Mouse (Mus musculus): ENCODE results near the gene Atp13a5.

Gene Atp13a5

DNA sequence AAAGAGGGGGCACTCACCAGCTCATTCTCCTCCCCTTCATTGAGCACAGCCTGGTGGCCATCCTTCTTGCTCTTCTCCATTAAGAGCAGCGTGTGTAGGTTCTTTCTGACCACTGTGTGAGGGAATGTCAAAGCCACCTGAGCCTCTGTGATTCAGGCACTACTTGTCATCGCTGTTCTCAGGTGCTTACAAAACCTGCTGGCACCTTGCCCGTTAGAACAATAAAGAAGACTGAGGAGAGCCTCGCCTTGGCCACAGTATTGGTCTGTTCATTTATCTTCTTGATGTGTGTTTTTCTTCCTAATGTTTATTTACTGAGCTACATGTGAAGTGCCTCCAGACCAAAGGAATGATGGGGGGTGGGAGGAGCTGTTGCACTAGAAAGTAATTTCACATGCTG, at the start of gene Atp13a5:
TSS of gene Atp13a5 (minus strand) at position 275 of the 400 bp plus-strand sequence.
- DNase-seq (ENCODE audit: low spot score), result no peak

GRCm38 (mm10) chr16:29414822-29415221, 36.3 kb upstream of the Atp13a5 start:
- DNase-seq (ENCODE audit: low spot score), result no peak

DNA sequence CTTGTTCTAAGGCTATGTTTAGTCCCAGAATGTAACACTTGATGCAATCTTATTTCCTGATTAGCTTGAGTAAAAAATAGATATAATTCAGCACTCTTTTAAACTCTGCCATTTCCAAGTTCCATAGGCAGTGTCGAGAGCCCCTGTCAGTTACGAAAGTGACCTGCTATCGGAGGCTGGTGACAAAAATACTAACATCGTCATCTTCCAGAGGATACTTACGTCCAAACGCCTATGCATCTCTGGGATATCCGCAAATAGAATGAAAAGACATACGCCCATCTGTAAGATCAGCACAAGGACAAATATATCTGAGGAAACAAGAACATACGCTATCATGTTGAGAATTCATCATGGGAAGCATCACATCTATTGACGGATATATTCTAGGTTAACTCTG, 28.8 kb upstream of the Atp13a5 start:
- DNase-seq (ENCODE audit: low spot score), result no peak

- no peak for DNase-seq (ENCODE audit: low spot score)
These were observed 20.5 kb upstream of the Atp13a5 start for GRCm38 (mm10) chr16:29399079-29399478.

GRCm38 (mm10) chr16:29384781-29385180, 6.2 kb upstream of the Atp13a5 start:
- DNase-seq (ENCODE audit: low spot score), result no peak

GRCm38 (mm10) chr16:29374636-29375035, 3.9 kb downstream of the Atp13a5 start:
- no peak for DNase-seq (ENCODE audit: low spot score)

DNA sequence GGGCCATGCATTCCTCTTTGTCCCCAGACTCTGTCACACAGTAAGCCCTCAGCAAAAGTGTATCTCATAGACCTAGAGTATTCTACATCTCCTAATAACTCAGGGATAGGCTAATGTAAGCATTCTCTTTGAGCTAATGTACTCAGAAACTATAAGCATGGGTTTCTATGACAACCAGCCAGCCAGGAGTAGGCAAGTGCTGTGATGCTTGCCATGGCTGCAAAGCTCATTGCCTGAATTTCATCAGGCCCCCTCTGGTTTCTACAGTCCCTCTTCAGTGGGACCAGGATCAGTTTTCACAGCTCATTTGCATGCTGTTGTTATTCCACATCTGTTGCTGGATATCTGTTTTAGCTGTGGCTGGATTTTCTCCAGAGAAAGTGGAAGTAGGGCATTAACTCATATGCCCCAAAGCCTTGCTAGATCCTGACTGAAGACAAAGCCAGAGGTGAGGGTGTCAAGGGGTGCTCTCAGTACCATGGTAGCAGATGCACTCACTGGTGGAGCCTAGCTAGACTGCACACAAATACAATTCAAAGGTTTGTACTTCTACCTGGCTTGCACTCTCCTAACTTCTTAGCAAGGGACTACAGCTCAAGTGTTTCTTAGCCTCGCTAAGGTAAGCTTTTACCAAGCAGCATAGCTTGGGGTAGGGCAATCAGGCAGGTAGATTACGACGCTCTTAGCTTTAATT, 47.0 kb downstream of the Atp13a5 start:
- no peak for DNase-seq (ENCODE audit: low spot score)

DNA sequence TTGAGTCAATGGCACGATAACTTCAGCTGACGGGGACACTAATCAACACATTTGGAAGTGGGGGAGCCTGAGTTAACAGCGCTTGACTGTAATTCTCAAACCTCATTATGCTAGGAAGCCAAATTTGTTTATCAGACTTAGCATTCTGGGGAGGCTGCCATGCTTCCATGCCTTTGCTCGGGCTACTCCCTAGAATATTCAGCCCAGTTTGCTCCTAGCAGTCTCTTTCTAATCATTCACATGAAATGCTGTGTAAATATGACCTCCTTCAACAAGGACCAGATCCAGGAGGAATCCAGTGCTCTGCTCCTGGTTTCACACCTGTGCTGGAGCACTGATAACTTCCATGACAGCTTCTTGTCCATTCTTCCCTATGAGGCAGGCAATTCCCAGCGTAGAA, 47.6 kb downstream of the Atp13a5 start:
- DNase-seq (ENCODE audit: low spot score), result no peak

- no peak for DNase-seq (ENCODE audit: low spot score)
These were observed 49.3 kb downstream of the Atp13a5 start for GRCm38 (mm10) chr16:29329213-29329612.

DNA sequence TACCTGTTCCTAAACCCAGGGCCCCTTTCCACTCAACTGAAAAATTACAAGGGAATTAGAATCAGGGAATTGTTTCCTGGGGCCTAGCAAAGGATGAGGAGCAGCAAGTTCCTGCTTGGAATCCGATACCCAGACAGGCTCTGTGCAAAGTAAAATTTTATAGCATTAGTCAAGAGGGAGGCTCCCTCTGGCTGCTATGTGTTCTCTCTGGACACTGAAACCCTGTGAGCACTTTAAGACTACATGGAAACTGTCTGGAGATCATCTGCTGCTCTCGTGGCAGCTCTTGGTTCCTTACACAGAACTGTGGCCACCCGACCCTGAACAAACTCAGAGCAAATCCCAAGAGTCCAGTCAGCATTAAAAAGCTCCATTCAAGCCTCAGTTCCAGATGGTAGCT, 50.6 kb downstream of the Atp13a5 start:
- DNase-seq (ENCODE audit: low spot score), result no peak

GRCm38 (mm10) chr16:29325233-29325919, 53.2 kb downstream of the Atp13a5 start:
- DNase-seq (ENCODE audit: low spot score), result no peak

GRCm38 (mm10) chr16:29320717-29321116, 57.8 kb downstream of the Atp13a5 start:
- no peak for DNase-seq (ENCODE audit: low spot score)

GRCm38 (mm10) chr16:29315391-29315790, 63.1 kb downstream of the Atp13a5 start:
- DNase-seq (ENCODE audit: low spot score), result no peak

DNA sequence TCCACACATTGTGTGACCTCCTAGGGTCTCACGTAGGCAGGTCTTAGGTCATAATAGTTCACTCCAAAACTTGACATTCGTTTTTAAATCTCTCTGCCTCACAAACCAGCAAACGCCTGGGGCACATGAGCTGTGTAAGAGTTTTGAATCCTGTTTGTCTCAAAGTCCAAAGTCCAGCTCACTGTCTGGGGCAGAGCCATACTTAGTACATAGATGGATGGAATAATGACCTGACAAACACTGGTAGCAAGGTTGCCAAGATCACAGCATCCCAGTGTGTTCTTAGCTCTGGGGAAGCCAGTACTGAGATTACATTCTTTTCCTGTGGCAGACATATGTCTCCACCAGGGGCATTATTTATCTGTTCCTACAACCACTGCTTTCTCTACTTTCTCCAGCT, 63.5 kb downstream of the Atp13a5 start:
- DNase-seq (ENCODE audit: low spot score), result no peak

GRCm38 (mm10) chr16:29297555-29298021, 80.9 kb downstream of the Atp13a5 start:
- no peak for DNase-seq (ENCODE audit: low spot score)

GRCm38 (mm10) chr16:29280691-29281090, 97.8 kb downstream of the Atp13a5 start:
- DNase-seq (ENCODE audit: low spot score), result no peak

DNA sequence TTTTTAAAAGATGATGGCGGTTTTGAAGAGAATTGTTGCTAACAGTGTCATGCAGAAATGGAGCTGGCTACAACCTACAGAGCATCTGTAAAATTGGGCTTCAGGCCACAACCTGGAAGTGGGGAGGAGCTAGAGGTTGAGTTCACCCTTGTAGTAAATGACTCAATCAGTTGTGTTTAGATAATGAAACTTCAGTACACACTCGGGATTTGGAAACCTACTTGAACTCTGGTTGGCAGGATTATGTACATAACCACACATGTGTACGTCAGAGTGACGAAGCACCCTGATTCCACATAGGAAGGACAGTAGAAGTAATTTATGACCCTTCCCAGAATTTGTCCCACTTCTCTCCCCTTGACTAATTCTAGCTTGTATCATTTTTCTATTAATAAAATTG, 124.2 kb downstream of the Atp13a5 start:
- no peak for DNase-seq (ENCODE audit: low spot score)

GRCm38 (mm10) chr16:29235951-29236350, 142.6 kb downstream of the Atp13a5 start:
- no peak for DNase-seq (ENCODE audit: low spot score)

DNA sequence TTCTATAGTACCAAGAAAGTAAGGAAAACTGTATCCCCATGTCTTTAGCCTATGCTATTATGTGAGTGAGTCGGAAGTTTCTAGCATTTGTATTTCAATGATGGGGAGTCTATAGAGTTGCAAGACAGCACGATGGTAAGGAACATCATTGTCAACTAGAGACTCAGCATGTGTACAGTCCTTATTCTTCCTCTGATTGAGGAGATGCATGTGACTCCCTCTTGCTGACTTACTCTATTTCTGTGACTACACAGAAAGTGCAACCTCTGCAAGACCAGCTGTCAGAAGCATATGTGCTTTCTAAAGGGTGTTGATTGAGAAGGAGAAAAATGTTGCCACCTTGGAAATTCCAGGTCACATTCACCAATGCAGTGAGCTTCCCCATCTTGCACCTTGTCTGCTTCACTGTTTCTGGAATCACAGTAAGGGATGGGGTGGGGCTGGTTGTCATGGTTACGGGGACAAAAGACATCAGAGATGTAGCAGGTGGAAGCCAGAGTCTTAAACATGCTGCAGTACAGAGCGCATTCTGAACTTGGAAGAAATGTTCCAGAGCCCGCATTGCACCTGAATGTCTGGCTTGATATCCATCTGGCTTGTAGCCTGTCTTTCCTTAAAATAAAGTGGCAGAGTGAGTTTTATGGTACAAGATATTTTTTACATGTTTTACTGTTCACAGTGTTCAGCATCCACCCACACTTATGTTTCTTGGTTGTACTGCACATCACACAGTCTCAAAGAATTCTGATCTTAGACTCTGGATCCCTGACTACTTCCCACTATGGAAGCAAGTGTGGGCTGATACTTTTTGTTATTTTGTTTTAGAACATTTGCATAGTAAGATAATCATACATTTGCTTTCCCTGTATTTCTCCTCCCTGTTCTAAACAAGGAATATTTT, 161.9 kb downstream of the Atp13a5 start:
- DNase-seq (ENCODE audit: low spot score), result no peak

- DNase-seq (ENCODE audit: low spot score), result no peak
These were observed 168.7 kb downstream of the Atp13a5 start, which contains the start of gene Hrasls for GRCm38 (mm10) chr16:29209605-29210411. Gene Hrasls (plus strand): TSS chr16:29209695.

GRCm38 (mm10) chr16:29208841-29209240, 169.7 kb downstream of the Atp13a5 start:
- no peak for DNase-seq (ENCODE audit: low spot score)

DNA sequence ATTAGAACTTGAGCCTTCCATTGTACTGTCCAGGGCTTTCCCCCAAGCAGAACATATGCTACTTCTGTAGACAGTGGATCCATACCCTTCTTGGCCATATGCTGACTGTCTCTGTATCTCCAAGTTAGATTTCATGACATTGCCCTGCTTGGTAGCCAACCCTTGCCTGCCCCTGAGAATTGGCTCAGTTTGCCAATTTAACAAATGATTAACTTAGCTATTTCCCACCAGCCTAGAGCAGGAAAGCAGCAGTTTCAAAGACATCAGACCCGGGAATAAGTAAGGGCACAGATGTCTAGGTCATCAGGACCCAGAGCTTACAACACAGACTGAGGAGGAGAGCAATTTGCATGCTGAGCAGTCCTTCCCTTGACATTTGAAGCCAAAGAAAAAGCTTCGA, 173.0 kb downstream of the Atp13a5 start:
- DNase-seq (ENCODE audit: low spot score), result no peak
